Mouse (Mus musculus) midbrain, embryonic 14.5 days (tissue): Measurements from ENCODE around the gene 1110065P20Rik. TPM values are rescaled to one million over a fixed set of nuclear protein-coding genes. Genes with fewer than 3 reads are reported as not detected.

Experiments used
- ATAC-seq: fragments of 200-750 bp; cut with Nextera tagmentation; 2 replicates; pipeline ENCODE4 v1.8.0; 2017; ENCODE audit warnings: moderate number of reproducible peaks, moderate library complexity; ENCODE audit not compliant: low FRiP score, low TSS enrichment
- DNase-seq: peaks from one replicate; pipeline ENCODE4 v3.0.0-alpha.2; 2015
- H3K27ac ChIP-seq: fragments of 300-500 bp; sonication (generic); replicated peaks from 2 replicates; pipeline ENCODE4 v1.5.1; 2014; ENCODE audit warnings: mild to moderate bottlenecking, low read depth, low read length, moderate library complexity
- H3K27me3 ChIP-seq: fragments of 300-500 bp; sonication (generic); 2 replicates; pipeline ENCODE4 v1.6.1; 2014; ENCODE audit warnings: low read length, control low read depth, mixed read lengths; ENCODE audit not compliant: control insufficient read depth, insufficient read depth
- H3K36me3 ChIP-seq: fragments of 300-500 bp; sonication (generic); 2 replicates; pipeline ENCODE4 v1.6.1; 2014; ENCODE audit warnings: low read length, control low read depth; ENCODE audit not compliant: control insufficient read depth, insufficient read depth
- H3K4me1 ChIP-seq: fragments of 300-500 bp; sonication (generic); 2 replicates; pipeline ENCODE4 v1.6.1; 2014; ENCODE audit warnings: mild to moderate bottlenecking, antibody characterized with exemption, low read length, control low read depth; ENCODE audit not compliant: control insufficient read depth, insufficient read depth
- H3K4me2 ChIP-seq: fragments of 300-500 bp; sonication (generic); 2 replicates; pipeline ENCODE4 v1.6.1; 2014; ENCODE audit warnings: mild to moderate bottlenecking, low read length, moderate library complexity
- H3K4me3 ChIP-seq: fragments of 300-500 bp; sonication (generic); replicated peaks from 2 replicates; pipeline ENCODE4 v1.5.1; 2014; ENCODE audit warnings: low read depth, low read length
- H3K9ac ChIP-seq: fragments of 300-500 bp; sonication (generic); replicated peaks from 2 replicates; pipeline ENCODE4 v1.6.1; 2014; ENCODE audit warnings: mild to moderate bottlenecking, low read length, moderate library complexity
- H3K9me3 ChIP-seq: fragments of 300-500 bp; sonication (generic); 2 replicates; pipeline ENCODE4 v1.6.1; 2016; ENCODE audit warnings: low read length, control low read depth, mixed read lengths; ENCODE audit not compliant: control insufficient read depth
- WGBS: fragments of 180-500 bp; shearing (Covaris S2); extraction: QIAGEN DNeasy Blood & Tissue Kit; methylation state at CpG from one replicate; pipeline ENCODE4 v1.1.7; 2014; 5-methylcytosine and 5-hydroxymethylcytosine counted together
- polyA plus RNA-seq: library from polyadenylated mRNA; unstranded; fragments of >200 nt; fragmentation: Nextera tagmentation; extraction: Ambion mirVana; gene quantifications from 2 replicates; pipeline ENCODE4 v1.2.1, GENCODE M21; 2014

1110065P20Rik gene
- polyA plus RNA-seq, 1 experiment from 2014 or later: 85.1 TPM

- H3K27me3 ChIP-seq: no peaks in the 10 kb centered on the region
- H3K4me2 ChIP-seq: no peak overlapping the region
- H3K27ac ChIP-seq: no peak overlapping the region
- no peak overlapping the region for H3K4me3 ChIP-seq
- no peak overlapping the region for H3K9ac ChIP-seq
- peaks cover 55% of the 10 kb centered on the region for H3K36me3 ChIP-seq
- ATAC-seq (no peak), DNase-seq (no peak)
- 91% methylated on average over 5 of the region's 5 CpGs for WGBS
- H3K9me3 ChIP-seq: no peaks in the 10 kb centered on the region
- H3K4me1 ChIP-seq: peaks cover 5% of the 10 kb centered on the region
Measured at GRCm38 (mm10) chr4:124808511-124808910, 42.5 kb downstream of the 1110065P20Rik start.

- DNase-seq (no peak), ATAC-seq (no peak)
- Histone ChIP-seq H3K27ac (no peak overlapping the region), H3K4me2 (peak overlapping the region; percentile 90), H3K27me3 (no peaks in the 10 kb centered on the region), H3K9ac (peak overlapping the region; percentile 86), H3K4me1 (peaks cover 11% of the 10 kb centered on the region), H3K9me3 (no peaks in the 10 kb centered on the region), H3K36me3 (peaks cover 50% of the 10 kb centered on the region), H3K4me3 (peak overlapping the region; percentile 88)
- WGBS: 78% methylated on average over 6 of the region's 6 CpGs
Measured at GRCm38 (mm10) chr4:124803406-124803805, 47.6 kb downstream of the 1110065P20Rik start.

GRCm38 (mm10) chr4:124802309-124803260 lies 48.4 kb downstream of the 1110065P20Rik start:
- peaks cover 50% of the 10 kb centered on the region for H3K36me3 ChIP-seq

GRCm38 (mm10) chr4:124801552-124802308 lies 49.3 kb downstream of the 1110065P20Rik start, which contains the start of gene Mtf1:
Gene Mtf1 (plus strand): TSS chr4:124802104.
- H3K27ac ChIP-seq: peak within 1 kb of the TSS; percentile 94
- peak; percentile 81 for ATAC-seq
- 2% methylated on average over 21 of the region's 21 CpGs for WGBS

More at GRCm38 (mm10) chr4:124802309-124803260, 48.4 kb downstream of the 1110065P20Rik start:
- 2% methylated on average over 52 of the region's 53 CpGs for WGBS
- ATAC-seq (peak; percentile 99), DNase-seq (peak; percentile 98)
- Histone ChIP-seq H3K4me3 (peak overlapping the region; percentile 88), H3K4me1 (peaks cover 11% of the 10 kb centered on the region), H3K27me3 (no peaks in the 10 kb centered on the region), H3K4me2 (peak overlapping the region; percentile 90), H3K27ac (peak overlapping the region; percentile 94), H3K9me3 (no peaks in the 10 kb centered on the region), H3K9ac (peak overlapping the region; percentile 86)

More at GRCm38 (mm10) chr4:124801552-124802308, 49.3 kb downstream of the 1110065P20Rik start, which contains the start of gene Mtf1:
- H3K27me3 ChIP-seq: no peaks in the 10 kb centered on the region
- peak within 1 kb of the TSS; percentile 90 for H3K4me2 ChIP-seq
- H3K4me3 ChIP-seq: peak within 1 kb of the TSS; percentile 88
- DNase-seq: peak; percentile 97
- peaks cover 11% of the 10 kb centered on the region for H3K4me1 ChIP-seq
- H3K36me3 ChIP-seq: peaks cover 43% of the 10 kb centered on the region
- peak within 1 kb of the TSS; percentile 86 for H3K9ac ChIP-seq
- no peaks in the 10 kb centered on the region for H3K9me3 ChIP-seq

Other genes with a start within 250 kb of the 1110065P20Rik start
- 0.61 and 0.84 TPM in 2 replicates for gene 3100002H09Rik, start 240.4 kb downstream of the 1110065P20Rik start, polyA plus RNA-seq
- gene Pou3f1, start 194.4 kb downstream of the 1110065P20Rik start, polyA plus RNA-seq: 21.7 and 22.6 TPM in 2 replicates
- 37.6 and 38.2 TPM in 2 replicates for gene Utp11, start 157.6 kb downstream of the 1110065P20Rik start, polyA plus RNA-seq
- gene Fhl3, start 150.5 kb downstream of the 1110065P20Rik start, polyA plus RNA-seq: 0.73 and 1.8 TPM in 2 replicates
- 94.9 and 116 TPM in 2 replicates for gene Sf3a3, start 136.4 kb downstream of the 1110065P20Rik start, polyA plus RNA-seq
- 16.4 and 26.4 TPM in 2 replicates for gene Inpp5b, start 109.3 kb downstream of the 1110065P20Rik start, polyA plus RNA-seq
- 11.4 and 13.4 TPM in 2 replicates for gene Mtf1, start 49.1 kb downstream of the 1110065P20Rik start, polyA plus RNA-seq
- gene Yrdc, start 517 bp downstream of the 1110065P20Rik start, polyA plus RNA-seq: 57.3 and 59.1 TPM in 2 replicates
- gene Maneal, start 11.0 kb upstream of the 1110065P20Rik start, polyA plus RNA-seq: 16.9 and 18.5 TPM in 2 replicates
- 9.6 and 10.7 TPM in 2 replicates for gene Epha10, start 29.7 kb upstream of the 1110065P20Rik start, polyA plus RNA-seq
- 4.9 and 5.6 TPM in 2 replicates for gene 9930104L06Rik, start 85.9 kb upstream of the 1110065P20Rik start, polyA plus RNA-seq
- gene Cdca8, start 88.1 kb upstream of the 1110065P20Rik start, polyA plus RNA-seq: 22.8 and 34.7 TPM in 2 replicates
- 1.7 and 3.2 TPM in 2 replicates for gene Rspo1, start 135.2 kb upstream of the 1110065P20Rik start, polyA plus RNA-seq
- gene Gnl2, start 165.4 kb upstream of the 1110065P20Rik start, polyA plus RNA-seq: 67.3 and 88.9 TPM in 2 replicates
- 0.92 and 1.0 TPM in 2 replicates for gene Dnali1, start 214.5 kb upstream of the 1110065P20Rik start, polyA plus RNA-seq
- gene Snip1, start 215.5 kb upstream of the 1110065P20Rik start, polyA plus RNA-seq: 27.7 and 31.2 TPM in 2 replicates
- gene Meaf6, start 233.9 kb upstream of the 1110065P20Rik start, polyA plus RNA-seq: 171 and 183 TPM in 2 replicates